Mouse (Mus musculus) heart, embryonic 11.5 days (tissue): ENCODE measurements around the gene Lrrc55. TPM values are rescaled to one million over a fixed set of nuclear protein-coding genes. Genes with fewer than 3 reads are reported as not detected.
A peak's percentile ranks its signal among the peaks of the same experiment; 100 is the strongest.

ENCODE experiments used
- ATAC-seq: fragments of 200-750 bp; cut with Nextera tagmentation; replicated peaks from 2 replicates; pipeline ENCODE4 v1.8.0; 2017; ENCODE audit warnings: moderate library complexity; ENCODE audit not compliant: insufficient number of reproducible peaks, low FRiP score, low TSS enrichment
- H3K27ac ChIP-seq: fragments of 300-500 bp; sonication (generic); 2 replicates; pipeline ENCODE4 v1.5.1; 2014; ENCODE audit warnings: mild to moderate bottlenecking, low read depth, low read length
- H3K27me3 ChIP-seq: fragments of 300-500 bp; sonication (generic); 2 replicates; pipeline ENCODE4 v1.6.1; 2014; ENCODE audit warnings: mild to moderate bottlenecking, low read length, mixed read lengths; ENCODE audit not compliant: control insufficient read depth, insufficient read depth
- H3K36me3 ChIP-seq: fragments of 300-500 bp; sonication (generic); 2 replicates; pipeline ENCODE4 v1.6.1; 2014; ENCODE audit warnings: mild to moderate bottlenecking, low read length, moderate library complexity, mixed read lengths; ENCODE audit not compliant: control insufficient read depth, insufficient read depth
- H3K4me1 ChIP-seq: fragments of 300-500 bp; sonication (generic); 2 replicates; pipeline ENCODE4 v1.6.1; 2014; ENCODE audit warnings: low read length; ENCODE audit not compliant: control insufficient read depth, insufficient read depth
- H3K4me2 ChIP-seq: fragments of 300-500 bp; sonication (generic); 2 replicates; pipeline ENCODE4 v1.6.1; 2014; ENCODE audit warnings: mild to moderate bottlenecking, moderate library complexity
- H3K4me3 ChIP-seq: fragments of 300-500 bp; sonication (generic); 2 replicates; pipeline ENCODE4 v1.5.1; 2014; ENCODE audit warnings: low read depth, low read length
- H3K9ac ChIP-seq: fragments of 300-500 bp; sonication (generic); 2 replicates; pipeline ENCODE4 v1.6.1; 2014; ENCODE audit warnings: mild to moderate bottlenecking, low read depth, low read length, moderate library complexity
- H3K9me3 ChIP-seq: fragments of 300-500 bp; sonication (generic); replicated peaks from 2 replicates; pipeline ENCODE4 v1.6.1; 2016; ENCODE audit warnings: low read length; ENCODE audit not compliant: control insufficient read depth
- WGBS: fragments of 180-500 bp; shearing (Covaris S2); extraction: QIAGEN DNeasy Blood & Tissue Kit; methylation state at CpG from one replicate; pipeline ENCODE4 v1.1.7; 2014; ENCODE audit not compliant: insufficient replicate concordance; 5-methylcytosine and 5-hydroxymethylcytosine counted together
- polyA plus RNA-seq: library from polyadenylated mRNA; unstranded; fragments of >200 nt; fragmentation: Nextera tagmentation; extraction: Ambion mirVana; gene quantifications from 2 replicates; pipeline ENCODE4 v1.2.1, GENCODE M21; 2014

Lrrc55 gene
- polyA plus RNA-seq, 1 experiment from 2014 or later = 0.24 TPM

DNA sequence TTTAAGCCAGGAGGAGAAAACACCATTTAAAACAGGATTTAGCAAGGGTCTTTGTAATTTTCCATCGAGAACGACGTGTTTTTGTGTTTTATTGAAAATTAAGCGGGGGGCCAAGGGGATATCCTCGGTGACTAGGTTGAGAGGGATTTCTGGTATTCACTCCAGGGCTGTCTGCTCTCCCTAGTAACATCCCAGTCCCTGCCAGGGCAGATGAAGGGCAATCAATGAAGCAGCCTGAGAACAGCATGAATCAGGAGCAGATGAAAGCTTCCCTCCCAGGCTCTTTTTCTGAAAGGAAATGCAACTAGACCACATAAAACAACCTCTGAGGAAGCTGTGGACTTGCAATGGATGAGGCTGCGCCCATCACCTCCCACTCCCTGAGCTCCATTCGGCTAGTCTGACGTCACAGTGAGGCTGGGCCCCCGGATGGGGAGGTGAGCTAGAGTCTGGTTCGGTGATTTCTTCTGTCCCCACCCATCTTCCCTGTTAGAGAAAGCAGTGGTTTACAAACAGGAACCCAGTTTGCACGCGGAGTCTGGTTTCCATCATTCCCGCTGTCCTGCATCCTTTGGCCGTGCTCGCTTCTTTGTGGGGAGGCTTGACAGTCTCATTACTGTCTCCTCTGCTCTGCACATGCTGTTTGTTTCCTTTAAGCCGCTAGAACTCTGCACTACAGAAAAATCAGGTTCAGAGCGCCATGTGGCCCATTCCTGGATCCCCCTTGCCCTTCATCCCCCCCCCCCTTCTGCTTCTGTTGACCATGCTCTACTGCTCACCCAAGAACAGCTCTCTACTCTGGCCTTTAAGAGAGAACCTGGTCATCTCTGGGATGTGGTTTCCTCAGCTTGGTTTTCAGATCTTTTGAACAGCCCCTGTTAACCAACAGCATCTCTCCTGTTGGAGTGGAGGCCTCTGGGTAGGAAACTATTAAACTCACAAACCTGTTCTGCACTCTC is 27.5 kb upstream of the Lrrc55 start:
- no peaks in the 10 kb centered on the region for H3K27me3 ChIP-seq
- peak overlapping the region; percentile 39 for H3K4me2 ChIP-seq
- H3K36me3 ChIP-seq = no peaks in the 10 kb centered on the region
- no peak overlapping the region for H3K27ac ChIP-seq
- 40% methylated on average over 17 of the region's 17 CpGs for WGBS
- no peak overlapping the region for H3K4me3 ChIP-seq
- H3K4me1 ChIP-seq = no peaks in the 10 kb centered on the region
- no peak for ATAC-seq
- H3K9ac ChIP-seq = no peak overlapping the region
- H3K9me3 ChIP-seq = no peaks in the 10 kb centered on the region

DNA sequence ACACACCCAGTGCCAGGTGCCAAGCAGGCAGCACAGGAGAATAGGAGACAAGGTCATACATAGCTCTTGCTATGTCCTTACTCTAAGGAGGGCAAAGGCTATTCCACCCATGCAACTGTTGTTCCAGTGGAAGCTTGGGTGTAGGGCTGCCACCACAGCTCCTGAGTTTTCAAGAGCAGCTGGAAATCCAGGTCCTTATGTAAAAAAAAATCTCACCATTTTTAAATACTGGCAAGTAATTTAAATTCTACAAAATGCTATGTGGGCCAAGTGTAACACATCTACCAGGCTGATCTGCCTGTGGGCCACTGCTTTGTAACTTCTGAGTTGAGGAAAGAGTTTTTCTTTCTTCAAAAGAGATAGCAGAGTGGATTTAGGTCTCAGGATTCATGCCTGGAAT is 19.6 kb upstream of the Lrrc55 start:
- Histone ChIP-seq H3K4me2 (no peak overlapping the region), H3K9ac (no peak overlapping the region), H3K36me3 (no peaks in the 10 kb centered on the region), H3K4me3 (no peak overlapping the region), H3K9me3 (no peaks in the 10 kb centered on the region), H3K4me1 (no peaks in the 10 kb centered on the region), H3K27ac (no peak overlapping the region), H3K27me3 (no peaks in the 10 kb centered on the region)
- no peak for ATAC-seq

DNA sequence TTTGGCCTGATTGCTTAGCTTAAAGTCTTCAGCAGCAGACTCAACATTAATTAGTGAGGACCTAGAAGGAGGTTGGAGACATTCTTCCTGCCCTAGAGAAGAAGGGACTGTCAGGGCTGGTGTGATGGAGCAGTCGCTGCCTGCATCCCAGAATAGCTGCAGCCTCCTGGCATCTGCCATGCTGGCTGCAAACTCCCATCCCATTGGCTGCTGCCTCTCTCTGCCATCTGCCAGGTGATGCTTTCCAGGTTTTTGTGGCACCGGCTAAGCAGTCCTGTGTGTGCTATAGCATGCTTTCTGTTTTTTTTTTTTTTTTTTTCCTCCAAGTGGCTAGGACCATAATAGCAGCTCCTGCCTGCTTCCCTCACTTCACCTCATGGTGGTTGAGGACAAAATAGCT is 16.7 kb upstream of the Lrrc55 start:
- Histone ChIP-seq H3K9ac (no peak overlapping the region), H3K4me3 (no peak overlapping the region), H3K27ac (no peak overlapping the region), H3K36me3 (no peaks in the 10 kb centered on the region), H3K4me1 (no peaks in the 10 kb centered on the region), H3K9me3 (no peaks in the 10 kb centered on the region), H3K27me3 (no peaks in the 10 kb centered on the region), H3K4me2 (no peak overlapping the region)
- no peak for ATAC-seq
- 52% methylated on average over 2 of the region's 2 CpGs for WGBS

DNA sequence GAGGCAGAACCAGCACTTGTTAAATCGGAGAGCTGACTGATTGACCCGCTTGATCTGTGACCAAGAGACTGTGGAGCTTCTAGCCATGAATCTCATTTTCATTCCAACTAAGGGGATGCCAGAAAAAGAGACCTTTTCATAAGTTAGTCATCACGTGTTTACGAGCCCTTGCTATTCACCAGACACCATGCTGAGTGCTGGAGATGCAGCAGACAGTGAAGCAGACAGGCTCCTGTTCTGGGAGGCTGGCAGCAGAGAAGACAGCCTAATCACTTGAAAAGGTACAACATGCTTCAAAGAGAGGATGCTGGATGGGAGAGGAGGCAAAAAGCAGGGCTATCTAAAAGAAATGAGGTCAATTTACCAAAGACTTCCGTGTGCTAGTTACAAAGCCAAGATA is 12.3 kb upstream of the Lrrc55 start:
- Histone ChIP-seq H3K4me2 (no peak overlapping the region), H3K27ac (no peak overlapping the region), H3K4me3 (no peak overlapping the region), H3K36me3 (no peaks in the 10 kb centered on the region), H3K9me3 (no peaks in the 10 kb centered on the region), H3K27me3 (no peaks in the 10 kb centered on the region), H3K9ac (no peak overlapping the region), H3K4me1 (no peaks in the 10 kb centered on the region)
- no peak for ATAC-seq
- WGBS = 74% methylated on average over 5 of the region's 5 CpGs

DNA sequence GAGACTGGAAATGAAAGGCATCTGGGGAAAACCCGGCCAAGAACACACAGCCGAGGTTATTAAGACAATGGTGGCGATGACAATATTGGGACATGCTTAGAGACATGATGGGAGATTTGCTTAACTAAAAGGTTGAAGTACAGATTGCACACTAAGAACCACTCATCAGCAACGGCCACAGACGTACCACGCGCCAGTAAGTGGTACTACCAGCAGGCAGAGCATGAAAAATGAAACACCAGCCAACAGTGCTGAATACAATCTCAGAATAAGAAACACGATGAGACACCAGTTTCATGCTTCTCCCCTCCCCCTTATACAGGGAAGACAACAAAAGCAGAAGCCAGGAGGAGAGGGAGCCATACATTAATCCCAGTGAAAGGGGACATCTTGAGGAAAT is 8.2 kb upstream of the Lrrc55 start:
- Histone ChIP-seq H3K4me1 (no peaks in the 10 kb centered on the region), H3K9me3 (no peaks in the 10 kb centered on the region), H3K4me3 (no peak overlapping the region), H3K27me3 (no peaks in the 10 kb centered on the region), H3K36me3 (no peaks in the 10 kb centered on the region), H3K27ac (no peak overlapping the region), H3K4me2 (no peak overlapping the region), H3K9ac (no peak overlapping the region)
- ATAC-seq = no peak
- WGBS = 80% methylated on average over 8 of the region's 8 CpGs

DNA sequence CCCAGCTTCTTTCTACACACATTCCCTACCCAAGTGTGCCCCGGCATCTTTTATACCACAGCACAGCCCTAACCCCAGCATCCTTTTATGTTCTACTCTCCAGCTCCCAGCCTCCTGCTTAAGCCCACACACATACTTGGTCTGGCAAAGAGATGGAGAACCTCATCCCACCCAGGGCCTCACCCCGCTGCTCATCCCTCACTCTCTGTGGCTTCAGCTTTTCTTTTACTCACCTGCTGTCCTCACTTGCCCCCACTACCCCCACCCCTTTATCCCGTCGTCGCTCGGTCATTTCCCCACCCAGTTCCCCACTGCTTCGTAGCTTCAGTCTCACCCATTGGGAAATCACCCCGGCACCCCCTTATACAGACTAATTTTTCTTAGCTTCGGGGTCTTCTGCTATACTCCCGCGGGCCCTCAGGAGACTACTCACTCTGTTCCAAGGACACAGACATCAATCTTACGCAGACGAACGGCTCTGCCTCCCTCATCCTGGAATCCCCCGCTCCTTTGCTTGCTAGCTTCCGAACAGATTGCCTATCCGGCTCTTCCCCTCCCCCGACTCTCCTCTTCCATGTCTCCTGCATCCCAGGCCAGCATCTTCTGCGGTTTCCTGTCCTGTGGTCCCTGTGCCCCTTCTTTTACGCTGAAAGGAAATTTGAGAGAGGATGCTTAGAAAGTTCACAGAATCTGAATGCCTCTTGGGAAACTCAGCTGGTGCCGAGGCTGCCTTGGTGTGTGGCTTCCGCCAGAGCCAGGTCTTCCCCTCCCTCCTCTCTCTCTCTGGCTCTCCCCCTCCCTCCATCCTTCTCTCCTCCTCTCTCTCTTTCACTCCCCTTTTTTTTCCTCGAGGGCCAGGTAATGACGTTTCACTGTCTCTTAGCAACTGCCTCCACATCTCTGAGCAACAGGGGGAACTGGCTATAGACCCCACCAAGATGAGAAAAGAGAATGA is 1.3 kb upstream of the Lrrc55 start:
- no peaks in the 10 kb centered on the region for H3K36me3 ChIP-seq
- no peak for ATAC-seq
- 3% methylated on average over 24 of the region's 24 CpGs for WGBS
- H3K9ac ChIP-seq = no peak overlapping the region
- H3K4me2 ChIP-seq = peak overlapping the region; percentile 58
- no peaks in the 10 kb centered on the region for H3K4me1 ChIP-seq
- H3K27ac ChIP-seq = no peak overlapping the region
- peak overlapping the region; percentile 30 for H3K4me3 ChIP-seq
- H3K27me3 ChIP-seq = peaks cover 5% of the 10 kb centered on the region; the same call in 1 of the 2 replicates
- no peaks in the 10 kb centered on the region for H3K9me3 ChIP-seq

DNA sequence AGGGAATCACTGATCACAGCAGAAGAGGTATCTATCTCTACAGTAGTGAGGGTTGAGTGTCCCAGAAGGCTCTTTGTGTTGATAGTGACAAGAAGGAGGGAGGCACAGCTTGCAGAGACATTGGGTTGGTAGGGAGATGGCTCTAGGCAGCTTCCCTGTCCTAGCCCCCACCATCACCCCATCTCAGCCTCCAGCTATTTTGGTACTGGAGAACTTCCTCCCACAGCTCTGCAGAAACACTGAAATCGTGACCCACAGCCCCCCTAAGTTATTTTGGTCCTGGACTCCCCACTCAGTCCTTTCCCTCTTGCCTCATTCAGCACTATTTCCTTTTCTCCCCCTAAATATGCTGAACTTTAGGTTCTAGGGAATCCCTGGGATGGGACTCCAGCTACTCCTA is 2.4 kb downstream of the Lrrc55 start:
- Histone ChIP-seq H3K4me2 (no peak overlapping the region), H3K4me3 (no peak overlapping the region), H3K27me3 (peaks cover 5% of the 10 kb centered on the region; the same call in 1 of the 2 replicates), H3K27ac (no peak overlapping the region), H3K9ac (no peak overlapping the region), H3K36me3 (no peaks in the 10 kb centered on the region), H3K9me3 (no peaks in the 10 kb centered on the region), H3K4me1 (no peaks in the 10 kb centered on the region)
- WGBS = 67% methylated on average over 1 of the region's 1 CpGs
- no peak for ATAC-seq

DNA sequence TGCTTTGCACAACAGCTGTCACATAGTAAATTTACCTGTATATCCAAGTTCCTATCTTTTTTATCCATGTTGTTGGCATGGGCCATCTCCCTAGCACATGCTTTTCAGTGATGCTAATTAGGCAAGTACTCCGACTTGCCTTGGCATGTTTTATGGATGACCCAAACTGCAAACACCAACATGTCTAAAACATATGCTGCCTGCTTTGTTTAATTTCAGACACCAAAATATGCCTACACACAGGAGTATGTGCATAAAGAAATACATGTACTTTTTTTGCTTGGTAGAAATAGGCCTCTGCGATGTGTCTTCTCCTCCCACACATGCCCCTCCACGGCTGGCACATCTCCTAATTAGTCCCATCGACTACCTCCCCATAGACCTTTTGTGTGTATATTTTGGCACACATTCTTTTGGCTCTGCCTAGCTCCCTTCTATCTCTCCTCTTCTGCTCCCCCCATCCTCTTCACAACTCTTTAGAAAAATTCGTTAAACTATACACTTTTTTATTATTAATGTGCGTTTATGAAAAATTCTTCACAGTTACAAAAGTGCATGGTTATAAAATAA is 9.3 kb downstream of the Lrrc55 start:
- Histone ChIP-seq H3K9ac (no peak overlapping the region), H3K27ac (no peak overlapping the region), H3K4me1 (no peaks in the 10 kb centered on the region), H3K27me3 (no peaks in the 10 kb centered on the region), H3K4me2 (no peak overlapping the region), H3K36me3 (no peaks in the 10 kb centered on the region), H3K9me3 (no peaks in the 10 kb centered on the region), H3K4me3 (no peak overlapping the region)
- ATAC-seq = no peak
- WGBS = 87% methylated on average over 6 of the region's 6 CpGs
